Mouse (Mus musculus) bone marrow, adult 2 months (tissue): ENCODE measurements at regions not wholly inside any gene's neighbourhood (a gene's known extent, or its start where the extent isn't known, plus 50 kb on each side); places are given as distances from the start of the nearest gene placed in this dataset.

Experiments
- H3K27ac ChIP-seq: fragments of 200-500 bp; 2 replicates; pipeline ENCODE4 v1.5.1; 2012; ENCODE audit warnings: low read depth, mild to moderate bottlenecking, control low read depth, inconsistent platforms, low read length; ENCODE audit not compliant: control insufficient read depth, poor library complexity, insufficient read depth
- H3K4me1 ChIP-seq: fragments of 200-500 bp; 2 replicates; pipeline ENCODE4 v1.6.1; 2011; ENCODE audit warnings: low read length; ENCODE audit not compliant: control insufficient read depth, insufficient read depth
- H3K4me3 ChIP-seq: fragments of 200-500 bp; replicated peaks from 2 replicates; pipeline ENCODE3; 2011; ENCODE audit warnings: mild to moderate bottlenecking, low read depth, low read length, control low read depth; ENCODE audit not compliant: control insufficient read depth
- CTCF ChIP-seq: fragments of 200-500 bp; IDR thresholded peaks from 2 replicates; pipeline ENCODE4 v1.5.1; 2011; ENCODE audit warnings: low read length, control low read depth; ENCODE audit not compliant: control insufficient read depth, insufficient read depth
- POLR2A ChIP-seq: fragments of 200-500 bp; IDR thresholded peaks from 2 replicates; pipeline ENCODE4 v1.6.1; 2011; ENCODE audit warnings: low read depth, mild to moderate bottlenecking, control low read depth, low read length, borderline replicate concordance; ENCODE audit not compliant: control insufficient read depth
- WGBS: fragments of 180-500 bp; shearing (Covaris S2); methylation state at CpG from one replicate; pipeline ENCODE4 v1.1.7; 2018; 5-methylcytosine and 5-hydroxymethylcytosine counted together

DNA sequence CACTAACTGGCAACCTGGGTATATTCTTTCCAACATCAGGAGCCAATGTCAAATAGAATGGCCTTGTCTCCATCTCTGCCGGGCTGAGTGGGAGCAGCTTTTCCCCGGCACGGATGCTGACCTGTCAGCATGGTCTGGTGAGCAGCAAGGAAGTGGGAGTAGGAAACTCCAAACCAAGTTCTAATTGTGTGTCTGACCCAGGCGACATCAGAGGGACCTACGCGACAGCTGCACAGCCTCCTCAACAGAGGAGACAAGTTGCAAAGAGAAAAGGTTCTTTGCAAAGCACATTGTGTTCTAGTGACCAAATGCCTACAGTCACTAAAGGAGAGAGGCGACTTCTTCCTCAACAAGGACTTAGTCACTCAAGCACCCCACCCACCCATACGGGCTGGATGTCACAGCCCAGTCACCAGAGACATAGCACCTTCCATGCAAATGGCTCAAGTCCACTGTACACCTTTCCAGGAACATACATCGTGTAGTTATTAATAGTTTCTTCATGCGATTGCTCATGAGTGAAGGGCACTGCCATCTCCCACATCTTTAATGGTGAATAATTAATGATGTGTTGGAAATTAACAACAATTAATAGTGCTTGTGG is 334.8 kb upstream of the Hnrnpa3 start:
- Histone ChIP-seq H3K4me3 (no peak overlapping the region), H3K4me1 (no peaks in the 10 kb centered on the region), H3K27ac (no peak overlapping the region)
- 79% methylated on average over 10 of the region's 10 CpGs for WGBS
- no peak for TF ChIP-seq CTCF
- no peak for TF ChIP-seq POLR2A

DNA sequence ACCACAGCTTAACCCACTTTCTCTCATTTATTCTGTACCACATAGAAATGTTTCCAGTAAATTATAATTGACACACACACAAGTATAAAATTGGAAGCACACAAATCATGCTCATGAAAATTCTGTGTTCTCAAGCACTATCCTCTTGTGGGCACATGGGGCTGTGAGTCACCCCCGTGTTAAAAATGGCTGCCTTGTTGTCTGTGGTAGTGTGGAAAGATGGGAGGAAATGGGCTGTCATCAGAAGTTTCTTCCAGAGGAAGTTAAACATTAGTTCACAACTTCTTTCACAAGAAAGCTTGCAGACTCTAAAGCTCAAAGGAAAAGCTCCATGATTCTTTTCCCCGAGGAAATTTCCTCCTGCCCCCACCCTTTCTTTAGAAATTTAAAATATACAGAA is 329.5 kb upstream of the Hnrnpa3 start:
- no peaks in the 10 kb centered on the region; the same call in 1 of the 2 replicates for H3K4me1 ChIP-seq
- no peak overlapping the region for H3K27ac ChIP-seq
- TF ChIP-seq POLR2A: no peak
- TF ChIP-seq CTCF: no peak
- 37% methylated on average over 2 of the region's 2 CpGs for WGBS
- no peak overlapping the region for H3K4me3 ChIP-seq

- H3K27ac ChIP-seq: no peak overlapping the region
- no peak for TF ChIP-seq CTCF
- no peak for TF ChIP-seq POLR2A
Observed at GRCm38 (mm10) chr2:75341310-75341709, 317.8 kb upstream of the Hnrnpa3 start.

DNA sequence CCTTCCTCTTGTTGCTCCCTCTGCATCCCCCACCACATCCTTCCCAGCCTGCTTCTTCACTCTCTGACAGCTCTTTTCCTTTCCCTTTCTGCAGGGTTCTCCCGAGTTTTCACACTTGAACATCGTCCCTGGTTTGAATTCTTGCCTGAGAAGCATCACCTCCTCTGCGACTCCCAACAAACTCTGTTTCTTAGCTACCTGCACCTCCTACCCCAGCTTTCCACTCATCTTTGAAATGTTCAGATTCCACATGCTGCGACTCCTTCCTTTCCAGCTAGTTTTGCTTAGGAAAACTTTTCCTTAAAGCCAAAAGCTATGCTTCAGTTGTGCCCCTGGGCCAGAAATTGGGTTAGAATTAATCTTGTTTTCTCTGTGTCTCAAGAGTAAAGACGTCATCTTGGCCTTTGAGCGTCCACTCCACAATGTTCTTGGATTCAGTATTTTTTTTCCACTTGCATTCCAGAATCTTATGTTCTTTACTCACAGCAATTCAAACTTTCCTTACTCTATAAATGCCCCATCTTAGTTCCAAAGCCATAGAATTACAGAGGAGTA is 317.3 kb upstream of the Hnrnpa3 start:
- Histone ChIP-seq H3K4me1 (no peaks in the 10 kb centered on the region), H3K27ac (no peak overlapping the region), H3K4me3 (no peak overlapping the region)
- 61% methylated on average over 6 of the region's 6 CpGs for WGBS
- TF ChIP-seq POLR2A: no peak
- TF ChIP-seq CTCF: no peak

More at GRCm38 (mm10) chr2:75341310-75341709, 317.8 kb upstream of the Hnrnpa3 start:
- no peak overlapping the region for H3K4me3 ChIP-seq
- WGBS: 25% methylated on average over 2 of the region's 2 CpGs
- H3K4me1 ChIP-seq: no peaks in the 10 kb centered on the region

- TF ChIP-seq CTCF (no peak), POLR2A (no peak)
Observed at GRCm38 (mm10) chr2:75350902-75351301, 308.2 kb upstream of the Hnrnpa3 start.

DNA sequence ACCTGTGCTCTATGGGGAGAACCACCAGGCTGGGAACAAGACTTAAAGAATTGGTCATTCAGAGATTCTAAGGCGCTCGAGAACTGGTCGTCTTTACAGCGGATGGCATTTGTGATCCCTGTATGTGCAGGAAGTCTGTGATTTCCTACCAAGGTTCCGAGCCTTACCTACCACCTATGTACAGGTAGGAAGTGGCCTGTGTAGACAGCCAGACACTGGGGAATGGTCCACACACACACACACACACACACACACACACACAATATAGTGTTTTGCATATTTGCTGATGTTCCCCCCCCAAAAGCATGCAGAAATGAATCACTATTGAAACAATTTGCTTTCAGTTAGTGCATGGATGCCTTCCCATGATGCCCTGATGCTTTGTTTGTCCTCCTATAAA is 307.1 kb upstream of the Hnrnpa3 start:
- Histone ChIP-seq H3K4me3 (no peak overlapping the region), H3K27ac (no peak overlapping the region), H3K4me1 (no peaks in the 10 kb centered on the region)
- 83% methylated on average over 5 of the region's 5 CpGs for WGBS
- TF ChIP-seq CTCF (no peak), POLR2A (no peak)

More at GRCm38 (mm10) chr2:75350902-75351301, 308.2 kb upstream of the Hnrnpa3 start:
- Histone ChIP-seq H3K27ac (no peak overlapping the region), H3K4me3 (no peak overlapping the region), H3K4me1 (no peaks in the 10 kb centered on the region)
- WGBS: 58% methylated on average over 3 of the region's 3 CpGs

DNA sequence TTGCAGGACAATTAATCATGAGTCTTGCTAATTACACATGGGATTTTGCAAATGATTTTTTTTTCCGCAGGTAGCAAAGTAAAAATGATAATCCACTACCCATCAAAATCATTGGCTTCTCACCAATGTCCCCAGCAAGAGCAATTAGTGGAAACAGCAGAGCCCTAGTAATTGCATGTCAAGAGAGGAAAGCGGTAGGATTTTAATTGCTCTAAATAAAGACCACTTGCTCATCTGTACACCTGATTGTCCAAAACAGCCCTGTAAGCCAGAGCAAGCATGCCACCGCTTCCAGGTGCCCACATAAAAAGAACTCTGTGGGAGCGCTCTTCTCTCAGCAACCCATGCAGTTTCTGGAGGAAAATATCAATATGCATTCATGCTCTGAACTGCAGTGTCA is 306.5 kb upstream of the Hnrnpa3 start:
- no peak overlapping the region for H3K27ac ChIP-seq
- H3K4me1 ChIP-seq: no peaks in the 10 kb centered on the region
- TF ChIP-seq POLR2A: no peak
- no peak for TF ChIP-seq CTCF
- 89% methylated on average over 4 of the region's 4 CpGs for WGBS
- H3K4me3 ChIP-seq: no peak overlapping the region

DNA sequence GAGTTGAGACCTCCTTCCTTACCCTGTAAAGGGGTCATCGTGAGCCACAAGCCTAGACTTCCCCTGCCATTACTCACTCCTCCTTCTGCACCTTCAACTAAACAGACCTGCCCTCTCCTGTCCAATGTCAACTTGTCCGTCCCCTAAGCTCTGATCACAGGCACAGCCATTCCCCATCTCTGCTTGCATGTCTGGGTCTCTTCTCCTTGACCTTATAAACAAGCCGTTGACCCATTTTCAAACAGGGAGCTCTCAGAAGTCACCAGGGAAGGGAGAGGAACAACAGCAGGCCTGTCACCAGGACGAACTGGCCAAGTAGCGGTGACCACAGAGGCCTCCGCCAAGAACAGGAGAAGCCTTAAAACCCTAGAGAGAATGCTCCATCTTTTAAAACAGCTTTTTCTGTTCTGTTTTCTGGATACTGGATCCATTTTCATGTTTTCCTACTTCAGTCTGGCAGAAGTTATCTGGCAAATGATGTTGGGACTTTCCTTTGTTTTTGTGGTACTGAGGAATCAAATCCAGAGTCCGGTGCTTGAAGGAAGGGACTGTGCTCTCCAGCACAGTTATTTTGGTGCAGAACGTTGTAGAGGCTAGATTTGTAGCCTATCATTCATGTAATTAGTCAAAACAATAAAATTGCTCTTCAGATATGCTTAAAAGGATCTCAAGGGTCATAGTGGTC is 302.2 kb upstream of the Hnrnpa3 start:
- no peak for TF ChIP-seq POLR2A
- no peak for TF ChIP-seq CTCF
- H3K27ac ChIP-seq: no peak overlapping the region
- H3K4me3 ChIP-seq: no peak overlapping the region
- 75% methylated on average over 8 of the region's 8 CpGs for WGBS
- no peaks in the 10 kb centered on the region for H3K4me1 ChIP-seq

GRCm38 (mm10) chr2:75357516-75357915 is 301.5 kb upstream of the Hnrnpa3 start:
- no peaks in the 10 kb centered on the region for H3K4me1 ChIP-seq
- 67% methylated on average over 2 of the region's 2 CpGs for WGBS
- TF ChIP-seq POLR2A (no peak), CTCF (no peak)
- no peak overlapping the region for H3K4me3 ChIP-seq
- no peak overlapping the region for H3K27ac ChIP-seq
